Mouse (Mus musculus): ENCODE results near the gene Rhox3c.
"Not testable (repeated sequence)": the region's sequence is repeated elsewhere in the genome, so short reads cannot be mapped to it uniquely, and the experiment has no call there.

The Rhox3c gene

DNA sequence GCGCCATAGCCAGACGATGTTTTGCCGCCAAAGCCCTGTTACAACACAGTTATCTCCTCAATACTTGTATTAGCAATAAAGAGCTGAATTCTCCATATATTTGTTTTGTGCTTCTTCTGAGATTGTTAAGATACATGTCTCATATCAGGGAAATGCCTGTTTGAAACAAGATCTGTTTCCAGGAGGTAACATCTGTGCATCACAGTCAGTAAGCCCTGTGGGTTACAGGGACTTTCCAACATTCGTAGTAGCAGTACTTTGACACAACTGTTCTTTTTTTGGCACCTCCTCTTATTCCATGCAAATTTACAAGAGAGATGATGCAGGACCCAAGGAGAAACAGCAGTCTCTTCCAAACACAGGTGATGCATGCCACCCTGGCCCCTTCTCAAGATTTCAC lies at the start of gene Rhox3c:
Gene Rhox3c, plus strand, starts transcription at position 301 of the 400 bp plus-strand sequence.
- DNase-seq (ENCODE audit: low spot score) = not testable (repeated sequence)

DNA sequence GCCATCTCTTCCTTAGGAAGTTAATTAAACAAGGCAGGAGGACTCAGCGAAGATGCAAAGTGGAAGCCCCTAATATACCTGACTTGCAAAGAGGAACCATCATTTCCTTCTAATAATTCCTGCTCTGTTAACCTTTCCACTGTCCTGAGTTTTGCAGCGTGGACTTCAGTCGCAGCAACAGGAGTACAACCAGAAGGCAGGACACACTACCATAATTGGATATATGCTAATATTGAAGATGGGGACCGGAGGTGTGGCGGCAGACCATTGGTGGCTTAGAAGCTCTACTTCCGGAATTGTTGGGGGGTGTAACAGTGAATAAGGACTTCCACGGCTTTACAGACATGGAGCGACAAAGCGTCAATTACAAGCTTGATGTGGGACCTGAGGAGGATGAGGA lies 46.6 kb upstream of the Rhox3c start, which contains the start of gene Rhox2b:
Gene Rhox2b, plus strand, starts transcription at position 301 of the 400 bp plus-strand sequence.
- not testable (repeated sequence) for DNase-seq (ENCODE audit: low spot score)

DNA sequence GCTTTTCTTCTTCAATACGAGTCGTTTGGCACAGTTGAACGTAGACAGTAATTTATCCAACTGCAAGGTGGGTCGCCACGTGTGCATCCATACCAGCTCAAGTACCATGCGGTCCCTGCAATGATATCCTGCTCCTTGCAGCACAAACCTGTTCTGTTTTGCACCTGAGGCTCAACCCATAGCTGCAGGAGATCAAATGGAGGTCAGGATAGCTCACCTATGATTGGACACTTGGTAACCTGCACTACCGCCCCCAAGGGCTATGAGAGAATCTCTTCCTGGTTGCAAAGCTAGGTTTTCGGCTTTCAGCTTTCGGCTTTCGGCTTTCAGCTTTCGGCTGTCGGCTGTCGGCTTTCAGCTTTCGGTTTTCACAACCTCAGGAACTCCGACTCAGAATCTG lies 26.2 kb upstream of the Rhox3c start, which contains the start of gene Rhox4b:
Gene Rhox4b, plus strand, starts transcription at position 301 of the 400 bp plus-strand sequence.
- DNase-seq (ENCODE audit: low spot score) = not testable (repeated sequence)

DNA sequence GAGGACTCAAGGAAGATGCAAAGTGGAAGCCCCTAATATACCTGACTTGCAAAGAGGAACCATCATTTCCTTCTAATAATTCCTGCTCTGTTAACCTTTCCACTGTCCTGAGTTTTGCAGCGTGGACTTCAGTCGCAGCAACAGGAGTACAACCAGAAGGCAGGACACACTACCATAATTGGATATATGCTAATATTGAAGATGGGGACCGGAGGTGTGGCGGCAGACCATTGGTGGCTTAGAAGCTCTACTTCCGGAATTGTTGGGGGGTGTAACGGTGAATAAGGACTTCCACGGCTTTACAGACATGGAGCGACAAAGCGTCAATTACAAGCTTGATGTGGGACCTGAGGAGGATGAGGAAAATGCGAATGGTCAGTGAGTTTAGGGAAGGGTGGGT lies 5.0 kb upstream of the Rhox3c start, which contains the start of gene Rhox2c:
Gene Rhox2c, plus strand, starts transcription at position 301 of the 400 bp plus-strand sequence.
- DNase-seq (ENCODE audit: low spot score) = not testable (repeated sequence)

DNA sequence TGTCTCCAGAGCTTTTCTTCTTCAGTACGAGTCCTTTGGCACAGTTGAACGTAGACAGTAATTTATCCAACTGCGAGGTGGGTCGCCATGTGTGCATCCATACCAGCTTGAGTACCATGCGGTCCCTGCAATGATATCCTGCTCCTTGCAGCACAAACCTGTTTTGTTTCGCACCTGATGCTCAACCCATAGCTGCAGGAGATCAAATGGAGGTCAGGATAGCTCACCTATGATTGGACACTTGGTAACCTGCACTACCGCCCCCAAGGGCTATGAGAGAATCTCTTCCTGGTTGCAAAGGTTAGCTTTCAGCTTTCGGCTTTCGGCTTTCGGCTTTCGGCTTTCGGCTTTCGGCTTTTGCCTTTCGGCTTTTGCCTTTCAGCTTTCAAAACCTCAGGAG lies 21.7 kb downstream of the Rhox3c start, which contains the start of gene Rhox4c:
Gene Rhox4c, plus strand, starts transcription at position 301 of the 400 bp plus-strand sequence.
- DNase-seq (ENCODE audit: low spot score) = not testable (repeated sequence)

DNA sequence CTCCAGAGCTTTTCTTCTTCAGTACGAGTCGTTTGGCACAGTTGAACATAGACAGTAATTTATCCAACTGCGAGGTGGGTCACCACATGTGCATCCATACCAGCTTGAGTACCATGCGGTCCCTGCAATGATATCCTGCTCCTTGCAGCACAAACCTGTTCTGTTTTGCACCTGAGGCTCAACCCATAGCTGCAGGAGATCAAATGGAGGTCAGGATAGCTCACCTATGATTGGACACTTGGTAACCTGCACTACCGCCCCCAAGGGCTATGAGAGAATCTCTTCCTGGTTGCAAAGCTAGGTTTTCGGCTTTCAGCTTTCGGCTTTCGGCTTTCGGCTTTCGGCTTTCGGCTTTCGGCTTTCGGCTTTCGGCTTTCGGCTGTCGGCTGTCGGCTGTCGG lies 55.7 kb downstream of the Rhox3c start, which contains the start of gene Rhox4d:
Gene Rhox4d, plus strand, starts transcription at position 301 of the 400 bp plus-strand sequence.
- not testable (repeated sequence) for DNase-seq (ENCODE audit: low spot score)
